Mouse (Mus musculus) monocyte, adult 2 months (primary cell): Measurements from ENCODE around the gene Rap1gap2.
A peak's percentile ranks its signal among the peaks of the same experiment; 100 is the strongest.

Source experiments
- DNase-seq, 2 experiments: peaks; one replicate each; pipeline ENCODE4 v3.0.0; 2022; ENCODE audit warnings: low spot score in 2 of 2, low read depth in 1 of 2

Gene Rap1gap2

GRCm38 (mm10) chr11:74506275-74506674 lies 104.4 kb downstream of the Rap1gap2 start:
- no peak for DNase-seq

GRCm38 (mm10) chr11:74502485-74502884 lies 108.2 kb downstream of the Rap1gap2 start:
- DNase-seq, result no peak

DNA sequence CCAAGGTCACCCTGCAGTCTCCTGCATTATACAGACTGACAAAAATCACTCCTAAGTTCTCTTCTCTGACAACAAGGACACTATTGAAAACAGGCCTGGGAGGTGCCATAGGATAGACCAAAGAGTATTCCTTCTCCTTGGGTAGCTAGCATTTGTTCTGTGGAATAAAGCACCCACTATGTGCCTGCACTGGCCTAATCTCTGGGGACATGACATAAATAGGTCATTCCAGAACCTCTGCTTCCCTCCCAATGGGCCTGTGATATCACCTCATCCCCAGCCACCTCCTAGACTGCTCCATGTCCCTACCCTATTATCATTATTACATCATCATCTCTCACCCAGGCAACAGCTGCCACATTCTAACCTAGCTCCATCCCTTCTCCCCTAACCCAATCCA lies 108.7 kb downstream of the Rap1gap2 start:
- no peak for DNase-seq

DNA sequence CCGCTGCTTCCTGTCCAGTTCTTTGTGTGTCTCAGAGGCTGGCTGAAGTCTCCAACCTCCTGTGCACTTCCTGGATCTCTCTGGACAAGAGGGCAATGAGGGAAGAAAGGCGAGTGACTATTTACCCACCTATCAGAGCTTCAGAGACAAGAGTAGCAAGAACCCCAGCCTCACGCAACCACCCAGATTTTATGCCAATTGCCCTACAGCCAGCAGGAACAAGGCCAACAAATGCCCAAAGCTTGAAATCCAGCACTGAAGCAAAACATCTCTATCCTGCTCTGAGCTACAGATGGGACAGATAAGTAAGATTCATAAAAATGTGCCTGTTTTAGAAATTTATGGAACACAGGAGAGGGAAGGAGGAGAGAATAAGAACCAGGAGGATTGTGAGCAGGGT lies 109.7 kb downstream of the Rap1gap2 start:
- DNase-seq, result no peak

- DNase-seq, result no peak
These were observed 111.1 kb downstream of the Rap1gap2 start for GRCm38 (mm10) chr11:74499521-74500099.

DNA sequence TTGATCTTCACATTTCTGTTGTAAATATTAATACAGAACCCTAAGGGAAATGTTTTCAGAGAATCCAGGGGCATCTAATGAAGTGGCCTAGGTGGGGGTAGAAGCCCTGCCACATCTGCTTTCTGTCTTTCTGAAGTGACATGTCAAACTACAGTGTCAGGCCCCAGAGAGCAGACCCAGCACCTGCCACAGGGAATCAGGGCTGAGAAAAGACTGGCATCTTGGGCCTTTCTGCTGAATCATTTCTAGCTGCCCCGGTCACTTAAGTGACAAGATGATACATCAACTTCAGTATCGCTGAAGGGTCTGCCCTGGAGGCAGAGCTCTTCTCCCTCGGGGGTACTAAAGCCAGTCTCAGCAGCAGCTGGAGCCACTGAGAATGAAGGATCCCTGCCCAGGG lies 111.7 kb downstream of the Rap1gap2 start:
- no peak for DNase-seq

GRCm38 (mm10) chr11:74496581-74496980 lies 114.1 kb downstream of the Rap1gap2 start:
- DNase-seq, result no peak

DNA sequence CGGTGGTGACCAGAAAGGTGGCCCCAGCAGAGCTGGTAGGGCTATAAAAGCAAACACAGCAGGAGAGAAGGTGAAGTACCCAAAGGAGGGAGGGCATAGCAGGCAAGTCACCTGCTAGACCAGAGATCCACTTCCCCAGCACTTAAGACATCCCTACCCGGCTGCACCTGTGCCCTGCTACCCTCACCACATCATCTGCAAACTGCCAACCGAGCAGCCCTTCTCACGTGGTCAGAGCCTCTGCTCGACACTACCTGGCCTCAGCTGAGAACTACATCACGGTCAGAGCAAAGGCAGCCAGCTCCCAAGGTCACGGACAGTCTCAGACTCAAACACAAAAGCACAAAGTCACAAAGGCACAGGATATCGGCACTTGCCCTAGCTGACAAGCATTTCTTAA lies 116.8 kb downstream of the Rap1gap2 start:
- no peak for DNase-seq

- no peak for DNase-seq
These were observed 117.4 kb downstream of the Rap1gap2 start for GRCm38 (mm10) chr11:74493172-74493862.

DNA sequence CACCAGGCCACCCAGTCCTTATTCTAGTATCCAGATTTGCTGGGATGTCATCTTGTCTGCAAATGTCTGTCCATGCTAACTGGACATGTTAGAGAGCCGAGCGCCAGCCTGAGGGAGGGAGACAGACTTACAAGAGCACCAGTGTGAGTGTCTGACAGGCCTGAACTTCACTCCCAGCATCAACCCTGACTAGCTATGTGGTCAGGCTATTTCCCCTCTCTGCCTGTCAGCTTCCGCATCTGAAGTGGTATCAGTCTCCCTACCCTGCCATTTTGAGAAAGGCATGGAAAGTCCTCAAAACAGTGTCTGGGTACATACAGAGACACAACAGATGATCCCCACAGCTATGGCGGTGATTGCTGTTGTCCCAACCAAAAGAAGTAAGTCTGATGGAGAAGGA lies 119.6 kb downstream of the Rap1gap2 start:
- DNase-seq, result peak in 1 of 2 experiments; percentile 18

- DNase-seq, result no peak
These were observed 121.5 kb downstream of the Rap1gap2 start for GRCm38 (mm10) chr11:74489239-74489638.

DNA sequence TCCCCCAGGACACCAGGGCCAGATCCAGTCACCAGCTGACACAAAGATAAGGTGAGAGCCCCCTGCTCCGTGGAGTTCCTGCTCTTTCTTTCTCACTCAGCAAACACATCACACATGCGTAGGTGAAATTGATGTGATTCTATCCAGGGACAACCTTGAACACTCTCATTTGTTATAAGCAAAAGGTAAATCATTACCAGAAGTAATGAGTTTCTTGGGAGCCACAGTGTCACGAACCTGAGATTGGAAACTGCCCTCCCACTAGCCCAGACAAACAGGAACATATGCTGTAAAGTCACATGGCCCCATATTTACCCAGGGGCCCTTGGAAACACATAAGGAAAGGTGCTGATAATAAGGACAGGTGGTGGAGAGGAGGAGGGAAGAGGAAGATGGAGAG lies 122.8 kb downstream of the Rap1gap2 start:
- DNase-seq, result no peak

GRCm38 (mm10) chr11:74485435-74486217 lies 125.1 kb downstream of the Rap1gap2 start:
- no peak for DNase-seq

DNA sequence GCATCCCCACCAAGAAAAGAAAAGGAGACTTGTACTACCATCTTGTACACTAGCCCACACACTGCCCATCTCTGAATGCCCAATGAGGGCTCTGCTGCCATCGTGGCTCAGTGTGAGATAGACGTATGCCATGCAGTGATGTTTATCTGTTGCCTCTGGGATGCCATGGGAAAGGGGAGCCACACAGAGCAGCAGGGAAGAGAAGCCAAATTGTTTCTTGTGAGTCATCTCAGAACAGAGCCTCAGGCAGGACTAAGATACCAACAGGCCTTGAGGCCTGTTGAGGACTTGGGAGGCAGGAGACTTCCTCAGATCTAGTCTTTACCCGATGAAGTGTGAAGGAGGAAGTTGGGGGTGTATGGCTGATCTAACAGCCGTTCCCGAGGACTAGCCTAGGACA lies 126.8 kb downstream of the Rap1gap2 start:
- no peak for DNase-seq

DNA sequence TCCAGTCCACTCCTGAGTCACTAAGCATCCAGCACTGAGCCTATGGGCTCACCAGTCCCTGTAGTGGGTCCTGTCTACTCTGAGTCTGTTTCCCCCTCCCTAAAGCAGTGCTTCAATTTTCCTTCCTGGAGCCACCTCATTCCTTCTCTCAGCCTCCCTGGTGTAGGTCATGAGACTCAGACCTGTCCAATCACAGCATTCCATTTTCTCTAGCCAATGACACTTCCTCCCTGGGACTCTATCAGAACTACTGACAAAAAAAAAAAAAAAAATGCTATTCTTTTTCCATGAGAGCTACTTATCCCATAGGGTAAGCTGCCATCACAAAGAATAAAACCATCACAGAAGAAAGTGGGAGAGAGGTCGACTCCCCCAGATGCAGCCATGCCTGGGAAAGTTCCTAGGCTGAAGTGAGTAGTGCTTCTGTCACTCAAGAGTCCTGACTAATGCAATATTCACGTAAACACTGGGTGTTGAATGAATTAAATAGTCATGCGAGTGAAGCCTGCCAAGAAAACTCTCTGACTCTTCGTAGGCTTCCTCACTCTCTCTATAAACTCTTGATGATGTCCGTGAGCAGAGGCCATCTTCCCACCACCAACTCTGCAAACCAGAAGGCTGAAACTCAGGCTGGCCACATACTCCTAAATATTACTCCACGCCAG lies 127.4 kb downstream of the Rap1gap2 start:
- DNase-seq, result no peak

DNA sequence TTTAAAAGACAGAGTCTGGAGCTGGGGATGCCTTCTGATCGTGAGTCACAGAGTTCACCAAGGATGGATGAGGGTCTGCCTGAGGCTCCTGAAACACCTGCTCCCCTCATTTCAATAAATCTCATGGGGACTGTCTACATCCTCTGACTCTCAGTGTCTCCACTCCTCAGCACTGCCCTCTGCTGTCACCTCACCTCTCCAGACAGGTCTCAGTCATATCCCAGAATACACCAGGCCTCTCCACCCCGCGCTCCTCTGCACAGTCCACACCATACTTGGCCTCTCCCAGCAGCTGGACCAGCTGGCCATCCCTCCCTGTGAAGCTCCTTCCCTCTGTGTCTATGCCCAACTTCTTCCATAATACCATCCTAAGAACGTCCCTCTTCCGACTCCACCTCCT lies 128.9 kb downstream of the Rap1gap2 start:
- no peak for DNase-seq

DNA sequence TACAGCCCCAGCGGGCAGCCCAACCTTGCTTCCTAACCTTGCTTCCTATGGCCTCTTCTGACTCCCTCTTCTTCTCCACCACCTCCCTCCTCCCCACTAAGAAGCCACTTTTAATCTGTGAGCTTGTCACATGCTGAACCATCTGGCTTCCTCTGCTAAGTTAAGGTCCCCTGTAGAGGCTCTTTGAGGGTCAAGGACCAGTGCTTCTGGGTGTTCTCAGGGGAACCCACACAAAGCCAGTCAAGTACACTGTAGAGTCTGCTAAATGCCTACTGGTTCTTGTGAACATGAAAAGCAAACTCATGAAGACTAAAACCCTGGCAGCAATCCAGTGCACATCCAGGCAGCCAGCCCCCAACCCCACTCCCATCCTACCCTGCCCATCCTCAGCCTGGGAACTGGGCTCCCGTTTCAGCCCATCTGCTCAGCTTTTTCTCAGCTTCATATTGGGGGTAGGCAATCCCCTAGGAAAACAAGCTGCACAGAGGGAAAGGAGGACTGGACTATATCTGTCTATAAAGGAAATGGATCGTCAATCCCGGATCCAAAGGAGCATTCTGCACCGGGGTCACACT lies 130.9 kb downstream of the Rap1gap2 start:
- DNase-seq, result no peak

DNA sequence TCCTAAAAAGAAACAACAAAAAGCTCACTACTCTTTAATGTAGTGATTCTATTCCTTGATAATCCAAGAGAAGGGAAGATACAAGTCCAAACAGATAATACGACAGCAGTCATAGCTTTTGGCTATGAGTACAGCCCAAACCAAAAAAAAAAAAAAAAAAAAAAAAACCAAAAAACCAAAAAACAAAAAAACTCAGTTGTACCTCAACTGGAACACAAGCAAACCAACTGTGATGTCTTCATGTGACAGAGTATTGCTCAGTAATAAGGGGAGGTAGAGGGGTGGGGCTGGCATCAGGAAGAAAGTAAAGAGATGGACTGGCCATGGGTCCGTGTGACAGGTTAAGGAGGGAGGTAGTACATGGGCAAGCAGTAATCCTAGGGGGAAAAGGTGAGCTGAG lies 131.8 kb downstream of the Rap1gap2 start:
- DNase-seq, result no peak

DNA sequence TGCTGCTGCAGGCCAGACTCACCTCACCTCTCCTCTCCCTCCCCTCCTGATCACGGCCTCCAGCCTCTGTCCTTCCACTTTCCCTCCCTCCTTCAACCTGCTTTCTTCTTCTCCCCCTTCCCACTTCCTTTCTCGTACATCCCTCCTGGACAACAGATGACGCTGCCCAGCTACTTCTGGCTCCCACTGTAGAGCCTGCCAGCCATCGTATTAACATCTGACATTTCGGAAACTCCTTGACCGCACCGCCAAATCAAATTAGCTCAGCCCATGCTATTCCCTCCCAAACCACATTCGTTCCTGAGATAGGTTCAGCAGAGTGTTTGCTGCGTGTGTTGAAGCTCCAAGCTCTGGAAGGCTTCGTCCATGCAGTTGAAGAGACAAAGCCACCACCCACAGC lies 138.0 kb downstream of the Rap1gap2 start:
- DNase-seq, result no peak

GRCm38 (mm10) chr11:74468195-74468594 lies 142.5 kb downstream of the Rap1gap2 start:
- DNase-seq, result no peak

DNA sequence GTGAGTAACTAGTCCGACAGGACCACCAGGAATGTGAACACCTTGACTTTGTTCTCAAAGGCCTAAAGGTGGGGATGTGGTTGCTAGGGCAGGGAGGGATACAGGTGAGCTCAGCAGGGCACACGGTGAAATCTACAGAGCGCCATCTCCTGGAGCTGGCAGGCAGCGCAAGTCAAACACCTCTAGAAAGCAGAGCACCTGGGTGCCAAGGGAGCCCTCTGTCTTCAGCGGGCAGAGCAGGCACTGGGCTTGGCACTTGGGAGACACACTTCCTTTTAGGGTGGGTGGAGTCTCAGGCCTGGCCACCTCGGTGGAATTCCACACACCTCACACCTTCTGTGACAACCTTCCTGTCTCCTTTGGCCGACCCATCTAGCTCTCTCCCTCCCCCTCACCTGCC lies 145.0 kb downstream of the Rap1gap2 start:
- no peak for DNase-seq
